Mouse (Mus musculus) embryonic facial prominence, embryonic 11.5 days (tissue): ENCODE results near the gene Slpi. TPM values are rescaled to one million over a fixed set of nuclear protein-coding genes. Genes with fewer than 3 reads are reported as not detected.

Source experiments
- ATAC-seq: fragments of 200-750 bp; cut with Nextera tagmentation; replicated peaks from 2 replicates; pipeline ENCODE4 v1.8.0; 2017; ENCODE audit warnings: low read depth; ENCODE audit not compliant: insufficient number of reproducible peaks, low FRiP score, low TSS enrichment
- DNase-seq: peaks from one replicate; pipeline ENCODE4 v3.0.0-alpha.2; 2015; ENCODE audit warnings: low spot score
- H3K27ac ChIP-seq: fragments of 300-500 bp; sonication (generic); replicated peaks from 2 replicates; pipeline ENCODE4 v1.5.1; 2014; ENCODE audit warnings: mild to moderate bottlenecking, low read depth, low read length, control low read depth
- H3K27me3 ChIP-seq: fragments of 300-500 bp; sonication (generic); 2 replicates; pipeline ENCODE4 v1.6.1; 2014; ENCODE audit warnings: mild to moderate bottlenecking, low read length, moderate library complexity, mixed read lengths; ENCODE audit not compliant: control insufficient read depth, insufficient read depth
- H3K36me3 ChIP-seq: fragments of 300-500 bp; sonication (generic); replicated peaks from 2 replicates; pipeline ENCODE4 v1.6.1; 2014; ENCODE audit warnings: low read depth, mild to moderate bottlenecking, low read length, moderate library complexity, mixed read lengths; ENCODE audit not compliant: control insufficient read depth, insufficient read depth
- H3K4me1 ChIP-seq: fragments of 300-500 bp; sonication (generic); 2 replicates; pipeline ENCODE4 v1.6.1; 2014; ENCODE audit warnings: low read length, mixed read lengths; ENCODE audit not compliant: control insufficient read depth, insufficient read depth
- H3K4me2 ChIP-seq: fragments of 300-500 bp; sonication (generic); 2 replicates; pipeline ENCODE4 v1.6.1; 2014; ENCODE audit warnings: low read depth, mild to moderate bottlenecking, control low read depth, low read length, moderate library complexity
- H3K4me3 ChIP-seq: fragments of 300-500 bp; sonication (generic); 2 replicates; pipeline ENCODE4 v1.5.1; 2014; ENCODE audit warnings: low read depth, low read length, control low read depth
- H3K9ac ChIP-seq: fragments of 300-500 bp; sonication (generic); replicated peaks from 2 replicates; pipeline ENCODE4 v1.6.1; 2014; ENCODE audit warnings: mild to moderate bottlenecking, control low read depth, low read length
- H3K9me3 ChIP-seq: fragments of 300-500 bp; sonication (generic); replicated peaks from 2 replicates; pipeline ENCODE4 v1.6.1; 2016; ENCODE audit warnings: mild to moderate bottlenecking, low read length, inconsistent platforms, mixed read lengths; ENCODE audit not compliant: control insufficient read depth
- WGBS: fragments of 180-500 bp; shearing (Covaris S2); extraction: QIAGEN DNeasy Blood & Tissue Kit; methylation state at CpG from one replicate; pipeline ENCODE4 v1.1.7; 2014; 5-methylcytosine and 5-hydroxymethylcytosine counted together
- polyA plus RNA-seq: library from polyadenylated mRNA; unstranded; fragments of >200 nt; fragmentation: Nextera tagmentation; extraction: Ambion mirVana; gene quantifications from 2 replicates; pipeline ENCODE4 v1.2.1, GENCODE M21; 2014

Slpi gene
- polyA plus RNA-seq, 1 experiment from 2014 or later = 0.32 TPM

DNA sequence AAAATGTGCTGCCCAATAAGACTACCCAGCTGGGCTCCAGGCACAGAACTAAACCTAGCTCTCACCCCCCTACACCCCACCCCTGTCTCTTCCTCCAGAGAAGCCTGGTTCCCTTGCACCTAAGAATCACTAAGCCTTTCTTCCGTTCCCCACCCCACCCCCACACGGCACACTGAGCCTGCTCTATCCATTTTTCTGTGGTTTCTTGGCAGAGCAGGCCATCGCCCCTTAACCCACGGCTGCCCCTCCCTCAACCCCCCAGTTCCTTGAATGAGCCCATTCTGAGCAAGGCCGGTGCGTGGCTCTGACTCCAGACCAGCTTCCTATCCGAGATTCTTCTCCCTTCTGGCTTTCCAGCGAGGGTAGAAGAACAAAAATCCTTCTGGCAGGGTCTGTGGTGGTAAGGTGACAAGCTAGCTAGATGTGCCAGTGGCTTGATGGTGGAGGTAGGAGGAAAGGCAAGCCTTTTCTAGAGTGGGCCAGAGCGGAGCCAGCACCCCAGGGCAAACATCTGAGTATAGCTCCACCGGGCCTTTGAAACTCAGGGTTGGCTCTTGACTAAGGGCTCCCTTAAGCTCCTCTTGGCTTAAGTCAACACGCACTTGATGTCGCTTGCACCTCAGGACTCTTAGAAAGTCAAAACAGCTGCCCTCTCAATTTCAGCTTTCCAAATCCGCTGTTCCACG lies 14.6 kb upstream of the Slpi start:
- Histone ChIP-seq H3K9ac (no peak overlapping the region), H3K4me1 (peaks cover 4% of the 10 kb centered on the region; the same call in 1 of the 2 replicates), H3K27ac (no peak overlapping the region), H3K4me2 (no peak overlapping the region; the same call in 1 of the 2 replicates), H3K27me3 (peaks cover 82% of the 10 kb centered on the region), H3K4me3 (0 out of 2 replicates have a peak overlapping the region, but pooled peaks have one; percentile 6), H3K9me3 (no peaks in the 10 kb centered on the region), H3K36me3 (no peaks in the 10 kb centered on the region)
- DNase-seq = no peak
- 6% methylated on average over 14 of the region's 14 CpGs for WGBS
- ATAC-seq = no peak

DNA sequence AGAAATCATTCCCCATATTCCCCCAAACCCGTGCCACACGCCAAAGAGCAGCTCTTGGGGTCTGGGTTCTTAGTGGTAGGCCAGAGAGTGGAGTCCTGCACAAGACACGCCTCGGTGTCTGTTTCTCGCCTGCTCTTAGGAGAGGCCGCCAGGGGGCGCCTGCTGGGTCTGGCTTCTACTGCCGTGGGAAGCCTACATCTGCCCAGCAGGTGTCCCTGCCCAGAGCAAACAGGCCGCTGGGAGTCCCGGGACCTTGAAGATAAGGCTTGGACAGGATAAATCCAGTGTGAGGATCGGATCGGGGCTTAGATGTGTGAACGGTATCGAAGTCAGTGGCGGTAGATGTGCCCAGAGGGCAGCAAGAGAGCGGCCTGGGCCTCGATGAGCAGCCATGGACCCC lies 14.0 kb upstream of the Slpi start, which contains the start of gene Rbpjl:
Gene Rbpjl, plus strand, starts transcription at position 236 of the 400 bp plus-strand sequence.
- peaks cover 4% of the 10 kb centered on the region; the same call in 1 of the 2 replicates for H3K4me1 ChIP-seq
- H3K4me2 ChIP-seq = no peak within 1 kb of the TSS; the same call in 1 of the 2 replicates
- 3% methylated on average over 17 of the region's 17 CpGs for WGBS
- DNase-seq (peak; percentile 88), ATAC-seq (peak; percentile 49; the same call in 1 of the 2 replicates)
- H3K9ac ChIP-seq = no peak within 1 kb of the TSS
- no peak within 1 kb of the TSS for H3K27ac ChIP-seq
- peaks cover 77% of the 10 kb centered on the region for H3K27me3 ChIP-seq
- 0 out of 2 replicates have a peak within 1 kb of the TSS, but pooled peaks have one; percentile 6 for H3K4me3 ChIP-seq
- H3K36me3 ChIP-seq = no peaks in the 10 kb centered on the region
- no peaks in the 10 kb centered on the region for H3K9me3 ChIP-seq

- DNase-seq (no peak), ATAC-seq (no peak)
- H3K36me3 ChIP-seq = no peaks in the 10 kb centered on the region
- H3K9ac ChIP-seq = no peak overlapping the region
- no peak overlapping the region for H3K27ac ChIP-seq
- H3K27me3 ChIP-seq = peaks cover 30% of the 10 kb centered on the region
- no peak overlapping the region for H3K4me3 ChIP-seq
- no peak overlapping the region for H3K4me2 ChIP-seq
- no peaks in the 10 kb centered on the region for H3K9me3 ChIP-seq
- no peaks in the 10 kb centered on the region; the same call in 1 of the 2 replicates for H3K4me1 ChIP-seq
- 74% methylated on average over 12 of the region's 12 CpGs for WGBS
Observed at GRCm38 (mm10) chr2:164396911-164397310, 8.0 kb upstream of the Slpi start.

- Histone ChIP-seq H3K4me1 (no peaks in the 10 kb centered on the region; the same call in 1 of the 2 replicates), H3K4me2 (no peak overlapping the region), H3K9me3 (no peaks in the 10 kb centered on the region), H3K27ac (no peak overlapping the region), H3K4me3 (no peak overlapping the region), H3K27me3 (peaks cover 23% of the 10 kb centered on the region), H3K9ac (no peak overlapping the region), H3K36me3 (no peaks in the 10 kb centered on the region)
- ATAC-seq (no peak), DNase-seq (no peak)
- WGBS = 94% methylated on average over 7 of the region's 7 CpGs
Observed at GRCm38 (mm10) chr2:164396076-164396475, 7.2 kb upstream of the Slpi start.

DNA sequence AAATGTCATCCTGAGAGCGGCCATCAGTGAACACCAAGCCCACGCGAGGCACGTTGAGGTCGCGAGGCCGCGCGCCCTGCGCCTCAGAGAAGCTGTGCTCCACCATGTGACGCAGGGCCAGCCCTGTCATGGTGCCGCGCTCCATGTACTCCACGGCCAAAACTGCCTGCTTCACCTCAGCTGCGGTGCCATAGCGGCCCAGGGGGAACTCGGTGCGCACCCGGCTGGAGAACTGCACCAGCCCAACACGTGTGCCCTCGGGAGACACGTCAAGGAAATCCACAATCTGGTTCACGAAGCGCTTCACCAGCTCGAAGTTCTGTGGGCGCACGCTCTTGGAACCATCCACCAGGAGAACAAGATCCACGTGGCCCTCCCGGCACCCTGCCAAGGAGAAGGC lies 4.2 kb upstream of the Slpi start:
- Histone ChIP-seq H3K9ac (no peak overlapping the region), H3K4me3 (no peak overlapping the region), H3K4me1 (no peaks in the 10 kb centered on the region), H3K27ac (no peak overlapping the region), H3K36me3 (no peaks in the 10 kb centered on the region), H3K27me3 (no peaks in the 10 kb centered on the region), H3K9me3 (no peaks in the 10 kb centered on the region), H3K4me2 (no peak overlapping the region)
- WGBS = 79% methylated on average over 29 of the region's 29 CpGs
- DNase-seq (no peak), ATAC-seq (no peak)

DNA sequence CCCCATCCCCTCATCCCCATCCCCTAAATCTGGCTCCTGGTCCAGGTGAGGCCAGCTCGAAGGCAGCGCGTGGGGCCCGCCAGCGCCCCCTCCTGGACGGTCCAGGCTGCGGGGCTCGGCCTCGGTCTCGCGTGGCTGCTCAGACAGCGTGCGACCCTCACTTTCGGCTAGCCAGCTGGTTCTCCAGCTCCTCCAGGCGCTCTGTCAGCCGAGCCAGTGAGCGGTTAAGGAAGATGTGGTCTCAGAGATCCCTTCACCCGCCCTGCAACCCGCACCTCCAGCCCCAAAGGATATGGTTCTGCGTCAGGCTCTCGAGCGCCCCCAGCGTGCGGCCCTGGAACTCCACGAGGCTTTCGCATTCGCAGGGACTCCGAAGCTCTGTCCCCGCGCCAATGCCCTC lies 604 bp upstream of the Slpi start:
- ATAC-seq (0 out of 2 replicates have a peak, but pooled peaks have one; percentile 21), DNase-seq (peak; percentile 88)
- Histone ChIP-seq H3K9me3 (no peaks in the 10 kb centered on the region), H3K4me1 (0 out of 2 replicates have a peak, but pooled peaks cover 3% of the 10 kb centered on the region), H3K9ac (peak overlapping the region; percentile 58), H3K4me3 (peak overlapping the region; percentile 44), H3K36me3 (no peaks in the 10 kb centered on the region), H3K4me2 (peak overlapping the region; percentile 78), H3K27ac (peak overlapping the region; percentile 59; the same call in 1 of the 2 replicates), H3K27me3 (no peaks in the 10 kb centered on the region)
- WGBS = under 1% methylated on average over 30 of the region's 30 CpGs

- Histone ChIP-seq H3K4me1 (0 out of 2 replicates have a peak, but pooled peaks cover 3% of the 10 kb centered on the region), H3K9ac (no peak overlapping the region), H3K9me3 (no peaks in the 10 kb centered on the region), H3K4me3 (no peak overlapping the region), H3K36me3 (no peaks in the 10 kb centered on the region), H3K4me2 (no peak overlapping the region), H3K27ac (no peak overlapping the region), H3K27me3 (no peaks in the 10 kb centered on the region)
- peak; percentile 44 for DNase-seq
- WGBS = 23% methylated on average over 8 of the region's 8 CpGs
- ATAC-seq = no peak
Observed at GRCm38 (mm10) chr2:164386953-164387352, 1.9 kb downstream of the Slpi start.
